Mouse (Mus musculus) hindbrain, embryonic 16.5 days (tissue): ENCODE results near the gene Ercc8. TPM values are rescaled to one million over a fixed set of nuclear protein-coding genes. Genes with fewer than 3 reads are reported as not detected.

ENCODE experiments used
- ATAC-seq: fragments of 200-750 bp; cut with Nextera tagmentation; 2 replicates; pipeline ENCODE4 v1.8.0; 2017; ENCODE audit warnings: moderate TSS enrichment, moderate library complexity
- H3K27ac ChIP-seq: fragments of 300-500 bp; sonication (generic); 2 replicates; pipeline ENCODE4 v1.5.1; 2014; ENCODE audit warnings: low read depth, mild to moderate bottlenecking, control low read depth, low read length, moderate library complexity
- H3K27me3 ChIP-seq: fragments of 300-500 bp; sonication (generic); replicated peaks from 2 replicates; pipeline ENCODE4 v1.6.1; 2014; ENCODE audit warnings: low read length; ENCODE audit not compliant: control insufficient read depth, insufficient read depth
- H3K36me3 ChIP-seq: fragments of 300-500 bp; sonication (generic); 2 replicates; pipeline ENCODE4 v1.6.1; 2014; ENCODE audit warnings: mild to moderate bottlenecking, low read length, moderate library complexity, mixed read lengths; ENCODE audit not compliant: control insufficient read depth, insufficient read depth
- H3K4me1 ChIP-seq: fragments of 300-500 bp; sonication (generic); 2 replicates; pipeline ENCODE4 v1.6.1; 2014; ENCODE audit warnings: low read depth, low read length; ENCODE audit not compliant: control insufficient read depth, insufficient read depth
- H3K4me2 ChIP-seq: fragments of 300-500 bp; sonication (generic); 2 replicates; pipeline ENCODE4 v1.6.1; 2014; ENCODE audit warnings: mild to moderate bottlenecking, low read length, control low read depth, moderate library complexity
- H3K4me3 ChIP-seq: fragments of 300-500 bp; sonication (generic); 2 replicates; pipeline ENCODE4 v1.5.1; 2014; ENCODE audit warnings: mild to moderate bottlenecking, low read length, control low read depth, moderate library complexity
- H3K9ac ChIP-seq: fragments of 300-500 bp; sonication (generic); 2 replicates; pipeline ENCODE4 v1.6.1; 2014; ENCODE audit warnings: low read depth, mild to moderate bottlenecking, control low read depth, low read length, moderate library complexity
- H3K9me3 ChIP-seq: fragments of 300-500 bp; sonication (generic); 2 replicates; pipeline ENCODE4 v1.6.1; 2014; ENCODE audit warnings: mild to moderate bottlenecking, low read length, moderate library complexity; ENCODE audit not compliant: control insufficient read depth
- WGBS: fragments of 180-500 bp; shearing (Covaris S2); extraction: QIAGEN DNeasy Blood & Tissue Kit; methylation state at CpG from one replicate; pipeline ENCODE4 v1.1.7; 2014; 5-methylcytosine and 5-hydroxymethylcytosine counted together
- polyA plus RNA-seq: library from polyadenylated mRNA; unstranded; fragments of >200 nt; fragmentation: Nextera tagmentation; extraction: Ambion mirVana; gene quantifications from 2 replicates; pipeline ENCODE4 v1.2.1, GENCODE M21; 2015

Gene Ercc8
- polyA plus RNA-seq, 1 experiment from 2014 or later = 32.3 TPM

GRCm38 (mm10) chr13:108144086-108144485 lies 14.4 kb upstream of the Ercc8 start:
- H3K4me3 ChIP-seq = no peak overlapping the region
- H3K27ac ChIP-seq = no peak overlapping the region
- H3K9me3 ChIP-seq = no peaks in the 10 kb centered on the region
- WGBS = 92% methylated on average over 8 of the region's 8 CpGs
- H3K27me3 ChIP-seq = no peaks in the 10 kb centered on the region
- H3K4me1 ChIP-seq = no peaks in the 10 kb centered on the region
- no peaks in the 10 kb centered on the region for H3K36me3 ChIP-seq
- no peak for ATAC-seq
- no peak overlapping the region for H3K4me2 ChIP-seq
- H3K9ac ChIP-seq = no peak overlapping the region

- H3K9me3 ChIP-seq = no peaks in the 10 kb centered on the region
- no peak overlapping the region for H3K9ac ChIP-seq
- no peak overlapping the region for H3K4me3 ChIP-seq
- H3K4me1 ChIP-seq = no peaks in the 10 kb centered on the region
- no peak overlapping the region for H3K4me2 ChIP-seq
- H3K36me3 ChIP-seq = no peaks in the 10 kb centered on the region
- H3K27ac ChIP-seq = no peak overlapping the region
- no peak for ATAC-seq
- no peaks in the 10 kb centered on the region for H3K27me3 ChIP-seq
These were observed 6.7 kb upstream of the Ercc8 start for GRCm38 (mm10) chr13:108151782-108152181.

- H3K4me2 ChIP-seq = no peak overlapping the region
- WGBS = 59% methylated on average over 8 of the region's 8 CpGs
- H3K9me3 ChIP-seq = no peaks in the 10 kb centered on the region
- peak; percentile 55 for ATAC-seq
- no peak overlapping the region for H3K9ac ChIP-seq
- no peak overlapping the region for H3K27ac ChIP-seq
- H3K36me3 ChIP-seq = no peaks in the 10 kb centered on the region
- peaks cover 4% of the 10 kb centered on the region for H3K4me1 ChIP-seq
- H3K4me3 ChIP-seq = no peak overlapping the region
- no peaks in the 10 kb centered on the region for H3K27me3 ChIP-seq
These were observed 5.7 kb upstream of the Ercc8 start for GRCm38 (mm10) chr13:108152650-108153372.

- Histone ChIP-seq H3K9me3 (no peaks in the 10 kb centered on the region), H3K27ac (no peak overlapping the region), H3K9ac (no peak overlapping the region), H3K27me3 (no peaks in the 10 kb centered on the region), H3K4me1 (peaks cover 10% of the 10 kb centered on the region), H3K4me2 (no peak overlapping the region), H3K36me3 (peaks cover 5% of the 10 kb centered on the region; the same call in 1 of the 2 replicates), H3K4me3 (no peak overlapping the region)
- no peak for ATAC-seq
- WGBS = 79% methylated on average over 2 of the region's 2 CpGs
These were observed 1.4 kb upstream of the Ercc8 start for GRCm38 (mm10) chr13:108157156-108157555.

GRCm38 (mm10) chr13:108157732-108158464 lies 633 bp upstream of the Ercc8 start:
- no peak overlapping the region for H3K27ac ChIP-seq

GRCm38 (mm10) chr13:108159241-108159575 lies 677 bp downstream of the Ercc8 start:
- 7% methylated on average over 8 of the region's 8 CpGs for WGBS
- H3K36me3 ChIP-seq = peaks cover 5% of the 10 kb centered on the region; the same call in 1 of the 2 replicates
- H3K9ac ChIP-seq = peak overlapping the region; percentile 62
- H3K27me3 ChIP-seq = no peaks in the 10 kb centered on the region
- no peak for ATAC-seq
- H3K4me1 ChIP-seq = peaks cover 10% of the 10 kb centered on the region
- peak overlapping the region; percentile 63 for H3K4me2 ChIP-seq
- peak overlapping the region; percentile 56 for H3K4me3 ChIP-seq
- H3K27ac ChIP-seq = no peak overlapping the region
- H3K9me3 ChIP-seq = no peaks in the 10 kb centered on the region

More at GRCm38 (mm10) chr13:108157732-108158464, 633 bp upstream of the Ercc8 start:
- Histone ChIP-seq H3K4me2 (peak overlapping the region; percentile 57), H3K4me3 (peak overlapping the region; percentile 56), H3K36me3 (peaks cover 5% of the 10 kb centered on the region; the same call in 1 of the 2 replicates), H3K27me3 (no peaks in the 10 kb centered on the region), H3K9me3 (no peaks in the 10 kb centered on the region), H3K4me1 (peaks cover 10% of the 10 kb centered on the region), H3K9ac (peak overlapping the region; percentile 70)
- ATAC-seq = no peak
- WGBS = 3% methylated on average over 35 of the region's 42 CpGs

- Histone ChIP-seq H3K4me2 (peak overlapping the region; percentile 29), H3K4me1 (peaks cover 10% of the 10 kb centered on the region), H3K27me3 (no peaks in the 10 kb centered on the region), H3K36me3 (peaks cover 5% of the 10 kb centered on the region; the same call in 1 of the 2 replicates), H3K9me3 (no peaks in the 10 kb centered on the region), H3K9ac (no peak overlapping the region), H3K27ac (no peak overlapping the region), H3K4me3 (no peak overlapping the region)
- WGBS = 69% methylated on average over 7 of the region's 7 CpGs
- ATAC-seq = no peak
These were observed 1.4 kb downstream of the Ercc8 start for GRCm38 (mm10) chr13:108159963-108160362.

GRCm38 (mm10) chr13:108163912-108164311 lies 5.4 kb downstream of the Ercc8 start:
- H3K4me2 ChIP-seq = no peak overlapping the region
- ATAC-seq = no peak
- H3K27me3 ChIP-seq = no peaks in the 10 kb centered on the region
- H3K4me1 ChIP-seq = peaks cover 5% of the 10 kb centered on the region
- no peak overlapping the region for H3K4me3 ChIP-seq
- H3K36me3 ChIP-seq = peaks cover 5% of the 10 kb centered on the region; the same call in 1 of the 2 replicates
- H3K27ac ChIP-seq = no peak overlapping the region
- no peaks in the 10 kb centered on the region for H3K9me3 ChIP-seq
- 90% methylated on average over 9 of the region's 9 CpGs for whole genome bisulfite sequencing
- no peak overlapping the region for H3K9ac ChIP-seq

- no peak for ATAC-seq
- 85% methylated on average over 3 of the region's 3 CpGs for WGBS
- Histone ChIP-seq H3K9me3 (no peaks in the 10 kb centered on the region), H3K27me3 (no peaks in the 10 kb centered on the region), H3K27ac (no peak overlapping the region), H3K4me2 (no peak overlapping the region), H3K36me3 (peaks cover 5% of the 10 kb centered on the region; the same call in 1 of the 2 replicates), H3K4me3 (no peak overlapping the region), H3K9ac (no peak overlapping the region), H3K4me1 (peaks cover 3% of the 10 kb centered on the region)
These were observed 6.1 kb downstream of the Ercc8 start for GRCm38 (mm10) chr13:108164621-108165020.
